Mouse (Mus musculus) kidney, adult 2 months (tissue): ENCODE measurements around the gene Sf1.

ENCODE experiments used
- CTCF ChIP-seq: fragments of 200-500 bp; conservative IDR thresholded peaks from 2 replicates; pipeline ENCODE4 v1.5.1; 2011; ENCODE audit warnings: low read depth, mild to moderate bottlenecking, control low read depth, low read length, moderate library complexity, mixed read lengths; ENCODE audit not compliant: insufficient read depth, insufficient read length
- POLR2A ChIP-seq: fragments of 200-500 bp; IDR thresholded peaks from one replicate; pipeline ENCODE4 v1.6.1; 2011; ENCODE audit warnings: low read depth, low read length, control low read depth

- TF ChIP-seq CTCF (no peak), POLR2A (no peak)
These were observed 32.7 kb downstream of the Sf1 start for GRCm38 (mm10) chr19:6396237-6396636.
